Mouse (Mus musculus): ENCODE measurements around the gene Arfgap3. TPM values are rescaled to one million over a fixed set of nuclear protein-coding genes. Genes with fewer than 3 reads are reported as not detected.

Gene Arfgap3
- polyA plus RNA-seq, 1 experiment from 2014 or later: 44.5 TPM

- no peak for ATAC-seq
- Histone ChIP-seq H3K4me3 (replicated peaks; ENCODE audit: low read length) (no peak overlapping the region), H3K36me3 (ENCODE audit: control insufficient read depth, insufficient read depth) (no peaks in the 10 kb centered on the region), H3K9me3 (ENCODE audit: control insufficient read depth, low read length) (no peaks in the 10 kb centered on the region), H3K9ac (replicated peaks; ENCODE audit: low read depth, low read length) (no peak overlapping the region), H3K4me2 (ENCODE audit: low read length) (no peak overlapping the region), H3K27ac (ENCODE audit: low read length) (no peak overlapping the region), H3K27me3 (replicated peaks; ENCODE audit: control insufficient read depth, insufficient read depth, low read length) (no peaks in the 10 kb centered on the region), H3K4me1 (replicated peaks; ENCODE audit: control insufficient read depth, insufficient read depth, low read length) (no peaks in the 10 kb centered on the region)
- 57% methylated on average over 10 of the region's 10 CpGs for WGBS
Measured at GRCm38 (mm10) chr15:83299916-83300582, 50.0 kb downstream of the Arfgap3 start.

DNA sequence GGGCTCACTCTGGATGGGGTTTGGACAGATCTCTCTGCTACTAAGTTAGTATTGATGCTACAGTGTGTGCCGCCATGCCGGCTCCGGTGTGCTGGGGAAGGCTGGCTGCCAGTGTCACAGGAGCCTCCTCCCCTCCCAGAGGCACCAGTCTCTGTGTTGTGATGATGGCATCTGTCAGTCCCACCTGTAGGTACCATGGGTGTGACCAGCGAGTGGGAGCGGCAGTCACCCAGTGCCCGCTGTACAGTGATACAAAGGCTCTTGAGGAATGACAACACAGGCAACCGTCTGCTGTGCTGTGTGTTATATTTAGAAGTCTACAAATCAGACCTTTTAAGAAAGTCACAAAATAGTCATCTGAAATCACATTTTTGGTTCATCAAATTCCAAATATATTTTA, 50.6 kb downstream of the Arfgap3 start:
- Histone ChIP-seq H3K36me3 (ENCODE audit: control insufficient read depth, insufficient read depth) (no peaks in the 10 kb centered on the region), H3K4me3 (replicated peaks; ENCODE audit: low read length) (no peak overlapping the region), H3K9me3 (ENCODE audit: control insufficient read depth, low read length) (no peaks in the 10 kb centered on the region), H3K9ac (replicated peaks; ENCODE audit: low read depth, low read length) (no peak overlapping the region), H3K4me2 (ENCODE audit: low read length) (no peak overlapping the region), H3K4me1 (replicated peaks; ENCODE audit: control insufficient read depth, insufficient read depth, low read length) (no peaks in the 10 kb centered on the region), H3K27me3 (replicated peaks; ENCODE audit: control insufficient read depth, insufficient read depth, low read length) (no peaks in the 10 kb centered on the region), H3K27ac (ENCODE audit: low read length) (no peak overlapping the region)
- ATAC-seq: no peak
- 81% methylated on average over 7 of the region's 7 CpGs for WGBS

DNA sequence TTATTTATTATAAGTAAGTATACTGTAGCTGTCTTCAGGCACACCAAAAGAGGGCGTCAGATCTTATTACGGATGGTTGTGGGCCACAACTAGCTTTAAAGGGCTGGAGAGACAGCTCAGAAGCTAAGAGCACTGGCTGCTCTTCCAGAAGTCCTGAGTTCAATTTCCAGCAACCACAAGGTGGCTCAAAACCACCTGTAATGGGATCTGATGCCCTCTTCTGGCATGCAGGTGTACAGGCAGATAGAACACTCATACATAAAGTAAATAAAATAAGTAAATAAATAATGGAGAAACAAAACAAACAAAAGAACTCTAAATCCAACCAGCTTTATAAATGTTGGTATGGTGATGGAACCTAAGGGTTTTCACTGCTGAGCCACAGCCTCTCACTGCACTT, 51.2 kb downstream of the Arfgap3 start:
- H3K9me3 ChIP-seq (ENCODE audit: control insufficient read depth, low read length): no peaks in the 10 kb centered on the region

GRCm38 (mm10) chr15:83298313-83298712, 51.7 kb downstream of the Arfgap3 start:
- Histone ChIP-seq H3K4me2 (ENCODE audit: low read length) (no peak overlapping the region), H3K9me3 (ENCODE audit: control insufficient read depth, low read length) (no peaks in the 10 kb centered on the region), H3K27me3 (replicated peaks; ENCODE audit: control insufficient read depth, insufficient read depth, low read length) (no peaks in the 10 kb centered on the region), H3K4me3 (replicated peaks; ENCODE audit: low read length) (no peak overlapping the region), H3K36me3 (ENCODE audit: control insufficient read depth, insufficient read depth) (no peaks in the 10 kb centered on the region), H3K27ac (ENCODE audit: low read length) (no peak overlapping the region), H3K9ac (replicated peaks; ENCODE audit: low read depth, low read length) (no peak overlapping the region), H3K4me1 (replicated peaks; ENCODE audit: control insufficient read depth, insufficient read depth, low read length) (no peaks in the 10 kb centered on the region; the same call in 1 of the 2 replicates)
- no peak for ATAC-seq
- 82% methylated on average over 8 of the region's 8 CpGs for WGBS

More for the DNA sequence above, 51.2 kb downstream of the Arfgap3 start:
- ATAC-seq: no peak
- no peak overlapping the region for H3K27ac ChIP-seq (ENCODE audit: low read length)
- no peaks in the 10 kb centered on the region; the same call in 1 of the 2 replicates for H3K4me1 ChIP-seq (replicated peaks; ENCODE audit: control insufficient read depth, insufficient read depth, low read length)
- H3K36me3 ChIP-seq (ENCODE audit: control insufficient read depth, insufficient read depth): no peaks in the 10 kb centered on the region
- WGBS: 96% methylated on average over 2 of the region's 2 CpGs
- no peak overlapping the region for H3K4me3 ChIP-seq (replicated peaks; ENCODE audit: low read length)
- H3K9ac ChIP-seq (replicated peaks; ENCODE audit: low read depth, low read length): no peak overlapping the region
- no peaks in the 10 kb centered on the region for H3K27me3 ChIP-seq (replicated peaks; ENCODE audit: control insufficient read depth, insufficient read depth, low read length)
- H3K4me2 ChIP-seq (ENCODE audit: low read length): no peak overlapping the region

DNA sequence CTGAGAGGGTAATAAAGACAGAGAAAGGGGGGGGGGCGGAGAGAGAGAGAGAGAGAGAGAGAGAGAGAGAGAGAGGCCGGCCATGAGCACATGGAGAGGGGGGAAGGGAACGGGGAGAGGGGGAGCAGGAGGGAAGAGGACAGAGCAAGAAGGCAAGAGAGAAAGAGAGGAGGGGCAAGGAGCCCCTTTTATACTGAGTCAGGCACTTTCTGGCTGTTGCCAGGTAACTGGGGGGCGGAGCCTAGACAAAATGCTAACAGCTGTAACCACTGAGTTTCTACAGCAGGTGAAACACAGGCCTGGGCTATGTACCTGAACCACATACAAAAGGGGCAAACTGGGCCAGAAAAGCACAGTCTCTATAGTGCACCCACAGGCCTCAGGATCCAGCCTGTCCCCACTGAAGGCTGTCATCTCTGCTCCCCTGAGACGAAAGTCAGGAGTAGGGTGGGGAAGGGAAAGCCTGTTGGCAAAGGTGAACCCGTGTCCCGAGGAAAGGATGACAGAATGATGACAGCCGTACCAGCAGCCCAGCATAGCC, 53.2 kb downstream of the Arfgap3 start:
- WGBS: 40% methylated on average over 7 of the region's 8 CpGs
- Histone ChIP-seq H3K4me3 (replicated peaks; ENCODE audit: low read length) (no peak overlapping the region), H3K9ac (replicated peaks; ENCODE audit: low read depth, low read length) (no peak overlapping the region), H3K27me3 (replicated peaks; ENCODE audit: control insufficient read depth, insufficient read depth, low read length) (no peaks in the 10 kb centered on the region), H3K9me3 (ENCODE audit: control insufficient read depth, low read length) (no peaks in the 10 kb centered on the region), H3K27ac (ENCODE audit: low read length) (no peak overlapping the region), H3K36me3 (ENCODE audit: control insufficient read depth, insufficient read depth) (no peaks in the 10 kb centered on the region), H3K4me2 (ENCODE audit: low read length) (no peak overlapping the region), H3K4me1 (replicated peaks; ENCODE audit: control insufficient read depth, insufficient read depth, low read length) (no peaks in the 10 kb centered on the region; the same call in 1 of the 2 replicates)
- ATAC-seq: 0 out of 2 replicates have a peak, but pooled peaks have one; percentile 51

DNA sequence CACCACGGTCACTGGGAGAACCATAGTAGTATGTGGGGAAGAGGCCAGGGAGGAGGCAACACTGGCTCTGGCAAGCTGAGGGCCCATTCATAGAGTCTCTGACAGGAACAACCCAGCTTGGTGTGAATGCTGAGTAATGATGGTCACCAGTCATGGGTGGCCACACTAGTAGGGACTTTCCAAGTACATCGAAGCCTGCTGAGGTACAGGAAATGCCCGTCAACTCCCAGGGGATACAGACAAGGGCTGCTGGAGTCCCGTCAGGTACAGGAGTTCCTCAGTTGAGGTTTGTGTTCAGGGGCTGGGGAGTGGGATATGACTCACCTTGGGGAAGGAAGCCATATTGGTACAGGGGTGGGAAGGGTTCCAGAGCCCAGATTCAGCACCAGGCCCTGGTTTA, 54.0 kb downstream of the Arfgap3 start:
- WGBS: over 99% methylated on average over 4 of the region's 4 CpGs
- Histone ChIP-seq H3K4me3 (replicated peaks; ENCODE audit: low read length) (no peak overlapping the region), H3K36me3 (ENCODE audit: control insufficient read depth, insufficient read depth) (no peaks in the 10 kb centered on the region), H3K9me3 (ENCODE audit: control insufficient read depth, low read length) (no peaks in the 10 kb centered on the region), H3K27ac (ENCODE audit: low read length) (no peak overlapping the region), H3K4me2 (ENCODE audit: low read length) (no peak overlapping the region), H3K4me1 (replicated peaks; ENCODE audit: control insufficient read depth, insufficient read depth, low read length) (no peaks in the 10 kb centered on the region; the same call in 1 of the 2 replicates), H3K9ac (replicated peaks; ENCODE audit: low read depth, low read length) (no peak overlapping the region), H3K27me3 (replicated peaks; ENCODE audit: control insufficient read depth, insufficient read depth, low read length) (no peaks in the 10 kb centered on the region)
- ATAC-seq: no peak

DNA sequence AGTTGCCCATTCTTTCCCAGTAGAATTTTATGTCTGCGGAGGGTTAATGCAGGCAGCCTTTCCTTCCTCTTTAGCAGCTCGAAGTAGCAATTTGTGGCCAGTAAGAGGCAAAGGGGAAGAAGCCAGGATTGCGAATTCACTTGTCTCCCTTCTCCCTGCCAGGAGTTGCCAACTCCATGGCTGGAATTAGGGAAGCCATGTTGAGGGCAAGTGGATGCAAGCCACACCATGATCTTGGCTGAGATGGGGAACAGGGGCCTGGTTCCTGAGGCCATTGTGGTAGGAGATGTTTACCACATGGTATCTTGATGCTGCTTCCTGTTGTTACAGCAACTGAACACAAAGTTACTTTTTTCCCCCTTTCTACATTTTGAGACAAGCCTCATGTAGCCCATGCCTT, 55.1 kb downstream of the Arfgap3 start:
- no peak for ATAC-seq

GRCm38 (mm10) chr15:83293706-83294645, 56.1 kb downstream of the Arfgap3 start:
- Histone ChIP-seq H3K9me3 (ENCODE audit: control insufficient read depth, low read length) (no peaks in the 10 kb centered on the region), H3K27me3 (replicated peaks; ENCODE audit: control insufficient read depth, insufficient read depth, low read length) (no peaks in the 10 kb centered on the region), H3K4me1 (replicated peaks; ENCODE audit: control insufficient read depth, insufficient read depth, low read length) (no peaks in the 10 kb centered on the region; the same call in 1 of the 2 replicates), H3K4me3 (replicated peaks; ENCODE audit: low read length) (no peak overlapping the region), H3K27ac (ENCODE audit: low read length) (no peak overlapping the region), H3K36me3 (ENCODE audit: control insufficient read depth, insufficient read depth) (no peaks in the 10 kb centered on the region), H3K4me2 (ENCODE audit: low read length) (no peak overlapping the region), H3K9ac (replicated peaks; ENCODE audit: low read depth, low read length) (no peak overlapping the region)
- ATAC-seq: no peak
- WGBS: 67% methylated on average over 8 of the region's 8 CpGs

More for the DNA sequence above, 55.1 kb downstream of the Arfgap3 start:
- no peak overlapping the region for H3K9ac ChIP-seq (replicated peaks; ENCODE audit: low read depth, low read length)
- H3K36me3 ChIP-seq (ENCODE audit: control insufficient read depth, insufficient read depth): no peaks in the 10 kb centered on the region
- no peak overlapping the region for H3K27ac ChIP-seq (ENCODE audit: low read length)
- no peak overlapping the region for H3K4me2 ChIP-seq (ENCODE audit: low read length)
- H3K9me3 ChIP-seq (ENCODE audit: control insufficient read depth, low read length): no peaks in the 10 kb centered on the region
- 90% methylated on average over 3 of the region's 3 CpGs for WGBS
- no peak overlapping the region for H3K4me3 ChIP-seq (replicated peaks; ENCODE audit: low read length)
- H3K4me1 ChIP-seq (replicated peaks; ENCODE audit: control insufficient read depth, insufficient read depth, low read length): no peaks in the 10 kb centered on the region; the same call in 1 of the 2 replicates
- H3K27me3 ChIP-seq (replicated peaks; ENCODE audit: control insufficient read depth, insufficient read depth, low read length): no peaks in the 10 kb centered on the region

DNA sequence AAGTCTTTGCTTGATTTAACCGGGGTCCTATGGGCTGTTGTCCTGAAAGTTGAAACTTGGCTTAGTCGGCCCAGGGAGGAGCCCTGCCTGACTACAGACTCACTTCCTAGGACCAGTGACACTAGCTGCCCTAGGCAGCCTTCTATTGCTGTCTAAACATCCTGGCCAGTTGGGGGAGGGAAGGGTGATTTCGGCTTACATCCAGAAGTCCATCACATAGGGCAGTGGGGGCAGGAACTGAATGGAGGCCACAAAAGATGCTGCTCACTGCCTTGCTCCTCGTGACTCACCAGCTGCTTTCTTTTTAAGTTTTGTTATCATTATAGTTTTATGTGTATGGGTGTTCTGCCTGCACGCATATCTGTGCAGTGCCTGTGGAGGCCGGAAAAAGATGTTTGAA, 56.9 kb downstream of the Arfgap3 start:
- Histone ChIP-seq H3K4me2 (ENCODE audit: low read length) (no peak overlapping the region), H3K9ac (replicated peaks; ENCODE audit: low read depth, low read length) (no peak overlapping the region), H3K4me3 (replicated peaks; ENCODE audit: low read length) (no peak overlapping the region), H3K27me3 (replicated peaks; ENCODE audit: control insufficient read depth, insufficient read depth, low read length) (no peaks in the 10 kb centered on the region), H3K9me3 (ENCODE audit: control insufficient read depth, low read length) (no peaks in the 10 kb centered on the region), H3K4me1 (replicated peaks; ENCODE audit: control insufficient read depth, insufficient read depth, low read length) (no peaks in the 10 kb centered on the region; the same call in 1 of the 2 replicates), H3K36me3 (ENCODE audit: control insufficient read depth, insufficient read depth) (no peaks in the 10 kb centered on the region), H3K27ac (ENCODE audit: low read length) (no peak overlapping the region)
- no peak for ATAC-seq
- 87% methylated on average over 6 of the region's 6 CpGs for WGBS
